Mouse (Mus musculus) gastrocnemius, adult 2 months (tissue): ENCODE measurements around the gene Fancc. TPM values are rescaled to one million over a fixed set of nuclear protein-coding genes. Genes with fewer than 3 reads are reported as not detected.

Experiments used
- DNase-seq: peaks from one replicate; pipeline ENCODE4 v3.0.0; 2022
- H3K27ac ChIP-seq: fragments of 200-600 bp; 2 replicates; pipeline ENCODE4 v1.8.1; 2022; ENCODE audit warnings: mild to moderate bottlenecking
- H3K4me3 ChIP-seq: fragments of 200-600 bp; 2 replicates; pipeline ENCODE4 v1.8.1; 2022; ENCODE audit warnings: mild to moderate bottlenecking, moderate library complexity
- CTCF ChIP-seq: fragments of 200-600 bp; IDR thresholded peaks from 2 replicates; pipeline ENCODE4 v1.8.1; 2022; ENCODE audit warnings: antibody characterized with exemption, mild to moderate bottlenecking, moderate library complexity
- intact Hi-C: fragments of 180-260 bp; cut with DNase I; formaldehyde crosslinking; loops from one replicate; pipeline ENCODE4 v1.15.1; 2025
- total RNA-seq, 2 experiments: library from RNA; stranded (reverse); gene quantifications; 2 replicates each; pipeline ENCODE4 v1.2.3; 2021

The Fancc gene
- total RNA-seq, 2 experiments from 2014 or later: 2.3 to 2.6 TPM

DNA sequence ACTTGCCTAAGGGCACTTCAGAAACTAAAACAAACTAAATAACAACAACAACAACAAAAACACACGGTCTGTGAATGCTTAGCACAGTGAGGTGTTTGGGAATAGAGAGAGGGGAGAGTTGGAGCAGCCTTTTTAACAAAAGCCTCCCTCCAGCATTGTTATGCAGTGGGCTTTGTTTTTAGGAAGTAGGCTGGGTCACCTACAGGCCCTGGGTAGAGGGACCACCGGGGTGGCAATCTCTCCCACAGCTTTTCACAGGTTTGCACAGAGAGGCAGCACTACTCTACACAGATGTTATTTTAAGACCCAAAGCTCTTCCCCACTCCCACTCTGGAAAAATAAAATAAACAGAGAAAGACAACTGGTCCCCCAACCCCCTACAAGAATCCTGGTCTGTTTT, 31.8 kb upstream of the Fancc start:
- Histone ChIP-seq H3K27ac (no peak overlapping the region), H3K4me3 (no peak overlapping the region)
- no peak for DNase-seq
- TF ChIP-seq CTCF: no peak
- intact Hi-C loops: no loop called here

DNA sequence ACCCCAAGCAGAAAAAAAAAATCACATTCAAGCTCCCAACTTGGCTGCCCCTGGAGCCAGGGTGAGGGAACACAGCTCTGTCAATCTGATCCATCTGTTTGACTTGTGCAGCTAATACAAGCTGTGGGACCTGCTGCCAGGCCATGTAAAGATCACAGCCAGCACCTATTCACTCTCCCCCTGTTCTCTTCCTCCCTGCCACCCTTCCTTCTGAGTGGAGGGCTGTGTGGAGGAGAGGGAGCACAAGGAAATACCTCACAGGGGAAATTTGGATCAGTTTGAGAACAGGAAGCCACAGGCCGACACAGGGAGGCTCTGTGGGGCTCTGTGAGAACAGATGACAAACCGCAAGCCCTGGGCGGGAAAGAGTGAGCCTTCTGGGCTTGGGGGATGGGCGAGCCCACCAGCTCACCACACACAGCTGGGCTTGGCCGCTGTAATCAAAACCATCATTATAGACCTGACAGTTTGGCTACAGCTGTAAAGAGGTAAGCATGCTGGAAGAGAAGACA, 31.1 kb upstream of the Fancc start:
- Histone ChIP-seq H3K27ac (no peak overlapping the region), H3K4me3 (no peak overlapping the region)
- intact Hi-C loops: no loop called here
- no peak for TF ChIP-seq CTCF
- DNase-seq: no peak

DNA sequence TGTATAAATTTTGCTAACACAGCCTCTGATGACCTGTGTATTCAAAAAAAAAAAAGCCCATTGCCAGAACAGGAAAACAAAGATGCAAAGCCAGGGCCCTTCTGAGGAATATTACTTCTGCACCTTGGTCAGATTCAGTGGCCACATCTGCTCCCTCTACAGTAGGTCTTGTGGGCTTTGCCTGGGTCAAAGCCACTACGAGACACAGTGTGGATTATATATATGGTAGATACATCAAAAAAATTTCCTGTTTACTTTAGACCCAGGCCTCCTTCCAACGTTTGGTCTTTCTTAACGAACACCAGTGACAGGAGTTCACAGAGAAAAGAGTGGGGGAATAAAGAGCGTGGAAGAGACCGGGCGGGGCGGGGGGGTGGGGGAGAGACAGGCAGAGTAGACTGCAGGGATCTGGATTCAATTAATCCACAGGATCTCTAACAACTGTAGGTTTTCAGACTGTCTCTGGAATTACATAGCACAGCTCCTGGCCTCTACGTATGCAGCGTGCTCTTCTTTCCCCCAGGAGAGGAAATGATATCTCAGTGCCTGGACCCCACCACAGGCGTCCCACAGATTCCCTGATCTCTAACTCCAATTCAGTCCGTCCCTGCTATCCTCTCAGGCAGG, 28.6 kb upstream of the Fancc start:
- TF ChIP-seq CTCF: no peak
- Histone ChIP-seq H3K4me3 (no peak overlapping the region), H3K27ac (no peak overlapping the region)
- intact Hi-C loops: no loop called here
- DNase-seq: no peak

DNA sequence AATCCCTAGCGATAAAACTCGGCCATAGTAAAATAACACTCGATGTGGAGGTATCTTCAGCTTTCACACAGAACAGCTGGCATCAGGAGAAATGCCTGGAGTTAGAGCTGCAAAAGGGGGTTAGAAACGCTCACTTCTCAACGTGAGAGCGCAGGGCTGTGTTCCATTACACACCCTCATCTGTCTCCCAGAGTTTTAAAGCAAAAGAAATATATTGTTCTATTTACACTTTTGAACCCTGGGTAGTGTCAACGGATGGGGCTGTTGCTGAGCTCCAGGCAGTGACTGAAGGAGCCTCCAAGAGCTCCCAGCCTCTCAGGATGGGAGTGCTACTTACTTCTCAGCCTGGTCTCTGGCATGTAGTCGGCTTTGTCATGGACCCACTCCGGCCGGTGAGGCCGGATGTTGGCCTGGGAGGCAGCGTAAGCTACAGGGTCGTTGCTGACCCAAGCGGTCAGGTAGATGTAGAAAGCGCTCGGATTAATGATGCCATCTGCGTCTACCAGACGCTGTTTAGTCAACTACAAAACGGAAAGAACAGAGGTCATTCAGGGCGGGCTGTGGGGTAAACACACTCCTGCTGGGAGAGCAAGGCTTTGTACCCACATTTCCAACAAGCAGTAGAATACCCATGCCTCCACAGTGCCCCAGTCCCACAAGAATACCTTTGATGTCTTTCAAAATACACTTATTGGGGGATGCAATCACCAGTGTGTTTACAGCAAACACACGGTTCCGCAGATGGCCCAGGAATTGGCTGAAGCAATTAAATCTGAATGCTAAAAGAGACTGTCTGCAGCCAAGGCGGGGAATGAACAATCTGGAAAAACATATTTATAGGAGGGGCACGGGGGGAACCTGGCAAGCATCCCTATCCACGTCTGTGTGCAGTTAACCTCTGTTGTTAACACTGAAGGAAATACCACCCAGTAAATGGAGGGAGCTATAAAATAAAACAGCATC, 27.8 kb upstream of the Fancc start:
- no peak for TF ChIP-seq CTCF
- H3K4me3 ChIP-seq: no peak overlapping the region
- intact Hi-C loops: no loop called here
- H3K27ac ChIP-seq: no peak overlapping the region
- DNase-seq: no peak

DNA sequence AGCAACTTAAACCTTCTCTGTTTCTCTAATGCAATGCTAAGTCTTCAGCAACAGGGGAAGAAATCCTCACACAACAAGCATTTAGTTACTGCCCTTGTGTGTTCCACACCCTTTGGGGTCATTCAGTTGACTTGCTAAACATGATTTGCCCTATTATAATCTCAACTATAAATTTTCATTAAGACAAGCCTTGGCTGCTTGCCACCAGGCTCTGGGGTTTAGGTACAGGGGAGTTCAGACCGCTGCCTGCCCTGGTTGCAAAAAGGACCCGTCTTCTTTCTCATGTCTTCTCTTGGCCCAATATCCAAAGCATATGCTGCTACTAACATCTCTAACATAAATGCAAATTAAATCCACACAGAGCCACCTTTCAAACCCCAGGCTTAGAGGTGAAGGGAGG, 27.0 kb upstream of the Fancc start:
- no peak for DNase-seq
- no peak for TF ChIP-seq CTCF
- intact Hi-C loops: no loop called here
- Histone ChIP-seq H3K4me3 (no peak overlapping the region), H3K27ac (no peak overlapping the region)

DNA sequence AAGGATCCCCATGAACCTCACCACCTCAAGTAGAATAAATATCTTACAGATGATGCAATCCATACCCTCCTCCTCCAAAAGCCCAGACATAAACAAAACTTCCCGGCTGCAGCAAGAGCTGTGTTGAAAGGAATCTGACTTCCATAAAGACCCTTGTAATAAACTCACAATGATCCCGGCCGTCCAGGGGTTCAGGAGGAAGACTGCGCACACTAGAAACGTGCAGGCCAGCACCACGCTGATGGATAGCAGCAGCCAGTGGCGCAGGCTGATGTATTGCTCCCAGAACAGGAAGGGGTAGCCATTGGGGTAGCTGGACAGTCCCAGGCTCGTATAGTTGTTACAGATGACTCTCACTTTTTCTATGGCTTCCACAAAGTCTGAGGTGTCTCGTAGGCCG, 25.8 kb upstream of the Fancc start:
- Histone ChIP-seq H3K4me3 (no peak overlapping the region), H3K27ac (no peak overlapping the region)
- no peak for DNase-seq
- intact Hi-C loops: no loop called here
- no peak for TF ChIP-seq CTCF

DNA sequence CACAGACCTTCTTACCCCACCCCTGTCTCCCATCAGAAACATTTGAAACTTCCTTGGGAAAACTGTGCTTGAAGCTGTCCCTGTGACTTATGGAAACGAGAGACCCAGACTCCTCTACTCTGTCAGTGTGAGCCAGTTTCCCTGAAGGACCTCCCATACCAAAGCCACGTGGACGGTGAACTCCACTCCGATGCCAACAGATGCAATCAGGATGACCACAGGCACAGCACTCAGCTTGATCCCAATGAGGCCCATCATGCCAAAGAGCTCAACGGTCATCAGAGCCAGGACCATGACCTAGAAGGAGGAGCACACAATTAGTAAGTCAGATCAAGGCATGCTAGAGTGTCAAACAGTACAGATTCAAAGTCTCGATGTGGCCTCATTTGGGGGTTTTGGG, 23.0 kb upstream of the Fancc start:
- Histone ChIP-seq H3K27ac (no peak overlapping the region), H3K4me3 (no peak overlapping the region)
- no peak for DNase-seq
- no peak for TF ChIP-seq CTCF
- intact Hi-C loops: no loop called here

DNA sequence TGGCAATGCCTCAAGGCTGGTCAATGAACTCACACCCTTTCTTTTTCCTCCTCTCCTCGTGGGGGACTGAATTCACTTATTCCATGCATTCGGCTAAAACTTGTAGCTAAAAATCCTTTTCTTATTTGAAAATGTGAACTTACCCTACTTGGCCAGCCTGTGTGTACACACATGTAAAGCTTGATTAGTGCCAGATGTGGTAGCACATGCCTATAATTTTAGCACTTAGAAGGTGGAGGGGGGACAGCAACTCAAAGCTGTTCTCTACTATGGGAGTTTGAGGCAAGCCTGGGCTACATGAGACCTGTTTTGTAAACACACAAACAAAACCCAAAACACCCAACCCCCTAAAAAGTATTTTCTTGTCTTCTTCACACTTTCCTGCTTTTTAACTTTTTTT, 19.5 kb upstream of the Fancc start:
- no peak for DNase-seq
- intact Hi-C loops: no loop called here
- no peak overlapping the region for H3K27ac ChIP-seq
- no peak for TF ChIP-seq CTCF
- no peak overlapping the region for H3K4me3 ChIP-seq

DNA sequence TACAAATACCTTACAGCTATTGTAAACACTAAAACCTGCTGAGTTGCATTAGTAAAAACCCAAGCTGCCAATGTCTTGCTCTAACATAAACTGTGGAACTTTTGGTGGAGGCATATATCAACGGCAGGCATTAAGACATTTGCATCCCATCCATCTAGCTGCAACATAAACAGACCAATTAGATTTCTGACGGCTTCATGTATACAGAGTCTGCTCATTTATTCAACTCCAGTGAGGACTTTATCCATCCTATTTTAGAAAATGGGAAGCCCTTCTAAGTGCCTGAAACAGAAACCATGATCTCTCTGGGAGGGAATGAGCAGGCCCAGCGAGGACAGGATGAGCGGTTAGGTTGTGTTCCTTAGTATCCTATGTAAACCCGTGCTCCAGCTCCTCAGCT, 18.5 kb upstream of the Fancc start:
- Histone ChIP-seq H3K4me3 (no peak overlapping the region), H3K27ac (no peak overlapping the region)
- intact Hi-C loops: no loop called here
- no peak for TF ChIP-seq CTCF
- DNase-seq: no peak

DNA sequence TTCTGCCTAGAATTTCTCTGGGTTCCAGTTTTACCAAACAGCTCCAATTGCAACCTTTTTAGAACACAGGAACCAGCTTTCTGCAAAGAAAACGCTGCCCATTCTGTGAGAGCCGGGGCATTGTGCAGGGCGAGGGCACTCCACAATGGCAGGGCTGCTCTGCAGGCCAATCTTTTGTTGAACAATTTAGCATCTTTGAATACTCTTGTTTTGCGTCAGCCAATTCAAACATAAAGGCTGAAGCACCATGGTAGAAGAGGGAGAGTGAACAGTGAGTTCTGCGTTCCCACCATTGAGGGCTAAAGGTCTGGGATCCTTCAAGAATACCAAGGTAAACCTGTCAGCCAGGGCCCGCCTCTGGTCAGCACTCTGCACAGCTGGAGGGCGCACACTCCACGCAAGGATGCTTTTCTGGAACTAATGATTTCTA, 17.9 kb upstream of the Fancc start:
- intact Hi-C loops: no loop called here
- Histone ChIP-seq H3K4me3 (no peak overlapping the region), H3K27ac (no peak overlapping the region)
- TF ChIP-seq CTCF: no peak
- no peak for DNase-seq

DNA sequence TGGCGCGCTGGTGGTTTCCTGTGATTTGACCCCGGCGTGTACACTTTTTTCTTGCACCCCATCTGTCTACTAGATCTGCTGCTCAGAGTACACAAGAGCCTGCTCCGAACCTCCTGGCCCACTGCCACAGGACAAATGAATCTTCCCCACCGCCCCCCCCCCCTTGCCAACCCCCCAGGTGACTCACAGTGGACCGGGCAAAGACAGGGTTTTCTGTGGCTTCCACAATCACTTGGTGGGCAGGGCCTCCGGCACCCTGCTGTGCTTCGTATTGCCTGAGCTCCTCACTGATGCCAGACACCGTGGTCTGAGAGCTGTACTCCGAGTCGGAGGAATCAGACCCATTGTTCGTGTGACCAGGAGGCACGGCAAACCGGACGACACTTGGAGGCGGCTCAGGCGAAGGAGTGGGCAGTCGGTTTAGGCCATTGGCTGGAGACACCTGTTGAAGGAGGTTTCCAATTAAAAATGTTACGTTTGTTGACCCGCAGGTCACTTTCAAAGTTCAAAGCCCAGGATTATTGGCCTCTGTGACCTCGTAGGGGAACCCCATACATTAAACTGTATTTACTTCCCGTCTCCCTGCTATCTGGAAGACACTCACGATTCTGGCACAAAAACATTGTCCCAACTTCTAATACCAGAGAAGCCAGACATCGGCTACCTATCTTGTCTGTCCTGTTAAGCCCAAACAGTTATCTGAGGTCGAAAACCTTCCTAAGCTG, 16.5 kb upstream of the Fancc start:
- intact Hi-C loops: no loop called here
- no peak for DNase-seq
- TF ChIP-seq CTCF: no peak
- H3K4me3 ChIP-seq: no peak overlapping the region
- H3K27ac ChIP-seq: no peak overlapping the region

DNA sequence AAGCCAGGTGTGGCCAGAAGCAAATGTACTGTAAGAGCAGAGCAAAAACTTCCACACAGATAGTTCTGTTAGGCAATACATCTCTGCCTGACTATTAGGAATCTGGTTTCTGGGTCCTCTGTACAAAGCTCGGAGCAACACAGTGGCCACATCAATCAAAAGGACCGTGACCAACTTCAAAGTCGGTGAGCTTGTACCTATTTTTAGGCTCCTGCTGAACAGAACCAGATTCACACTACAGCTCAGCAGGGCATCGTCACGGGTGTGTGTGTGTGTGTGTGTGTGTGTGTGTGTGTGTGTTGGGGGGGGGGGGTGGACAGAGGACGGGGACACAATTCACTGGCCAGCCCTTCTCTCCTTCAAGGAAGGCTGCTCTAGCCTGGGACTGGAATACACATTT, 15.3 kb upstream of the Fancc start:
- TF ChIP-seq CTCF: no peak
- no peak overlapping the region for H3K4me3 ChIP-seq
- H3K27ac ChIP-seq: no peak overlapping the region
- intact Hi-C loops: no loop called here
- DNase-seq: no peak

DNA sequence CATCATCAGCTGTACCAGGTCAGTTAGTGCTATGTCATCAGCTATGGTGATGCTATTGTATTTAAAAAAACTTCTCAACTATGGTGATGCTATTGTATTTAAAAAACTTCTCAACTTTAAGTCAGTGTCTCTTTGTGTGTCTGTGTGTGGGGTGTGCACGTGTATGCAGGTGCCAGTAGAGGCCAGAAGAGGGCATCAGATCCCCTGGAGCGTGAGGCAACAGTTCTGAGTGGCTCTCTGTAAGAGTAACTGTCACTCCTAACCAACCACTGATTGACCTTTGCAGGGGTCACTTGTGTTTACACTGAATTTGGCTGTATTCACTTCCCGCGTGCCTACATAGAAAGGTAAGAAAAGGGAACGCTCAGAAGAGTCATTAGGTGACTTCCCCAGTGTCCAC, 10.7 kb upstream of the Fancc start:
- no peak for DNase-seq
- TF ChIP-seq CTCF: no peak

More for the DNA sequence above, 10.7 kb upstream of the Fancc start:
- Histone ChIP-seq H3K27ac (no peak overlapping the region), H3K4me3 (no peak overlapping the region)
- intact Hi-C loops: no loop called here
